In the genomic region with DNA sequence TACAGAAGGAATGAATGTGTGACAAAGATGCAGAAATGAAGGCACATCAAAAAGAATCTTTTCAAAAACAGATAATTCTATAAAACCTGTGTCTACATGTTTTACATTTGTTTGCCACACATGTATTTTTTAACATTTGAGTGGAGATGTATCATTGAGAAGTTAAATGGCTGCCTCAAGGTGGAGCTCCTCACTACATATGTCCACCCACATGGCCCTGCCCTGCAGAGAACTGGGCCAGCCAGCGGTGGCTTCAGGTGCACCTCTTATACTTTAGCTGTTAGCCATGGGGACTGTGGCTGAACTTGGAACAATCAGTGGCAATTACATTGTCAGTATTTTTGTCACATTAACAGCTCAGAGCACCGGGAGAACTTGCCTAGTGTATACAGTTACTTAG, we compare ENCODE assay signal across 22 mouse cellular contexts.
DNase-seq lines count a peak whose midpoint lies in the region; ATAC-seq and TF ChIP-seq lines count a peak whose summit lies in the region.
"Had no signal": no experiment of that assay in that cellular context is flagged by ENCODE, and none has a peak within 500 bp of the region (broad histone marks: within the 10 kb centered on the region; RNA-seq: fewer than 3 reads in every experiment).

No protein-coding gene starts in this region.

- H3K36me3 ChIP-seq in hindbrain, postnatal 0 days (ENCODE audit: insufficient read depth, low read length) = peaks cover 15% of the 10 kb centered on the region
- peaks cover 9% of the 10 kb centered on the region; the same call in 1 of the 2 replicates for H3K36me3 ChIP-seq in hindbrain, embryonic 10.5 days

- H3K4me3 ChIP-seq in hindbrain, postnatal 0 days (ENCODE audit: low read length) = no peak overlapping the region
- H3K4me3 ChIP-seq in hindbrain, embryonic 10.5 days = no peak overlapping the region
- H3K4me3 ChIP-seq in left cerebral cortex, adult 2 months = no peak overlapping the region
- H3K4me3 ChIP-seq: embryonic facial prominence, embryonic 13.5 days; forebrain, embryonic 12.5 days; gastrocnemius, adult 2 months; heart, embryonic 13.5 days had no signal

- intact Hi-C loops in left cerebral cortex, adult 2 months (cut with DNase I) = no loop called here

- WGBS in hindbrain, postnatal 0 days = 68% methylated on average over 2 of the region's 2 CpGs
- WGBS in hindbrain, embryonic 10.5 days = 79% methylated on average over 2 of the region's 2 CpGs

- no peak overlapping the region for H3K9ac ChIP-seq in hindbrain, postnatal 0 days (replicated peaks; ENCODE audit: low read length)
- H3K9ac ChIP-seq: embryonic facial prominence, embryonic 13.5 days; forebrain, embryonic 12.5 days; heart, embryonic 13.5 days; hindbrain, embryonic 14.5 days had no signal

- H3K4me2 ChIP-seq in hindbrain, postnatal 0 days (ENCODE audit: low read depth, low read length) = no peak overlapping the region
- H3K4me2 ChIP-seq: embryonic facial prominence, embryonic 13.5 days; forebrain, embryonic 12.5 days; heart, embryonic 13.5 days; hindbrain, embryonic 14.5 days had no signal

- ATAC-seq in hindbrain, postnatal 0 days = no peak
- ATAC-seq: activated CD4-positive, CD25-positive, alpha-beta regulatory T cell, adult 4 months; CD4-positive, CD25-positive, alpha-beta regulatory T cell, adult 4 months; inflammation-experienced regulatory T-cells, adult 6 months had no signal

- H3K27me3 ChIP-seq in hindbrain, postnatal 0 days (ENCODE audit: insufficient read depth, low read length) = no peaks in the 10 kb centered on the region
- no peaks in the 10 kb centered on the region for H3K27me3 ChIP-seq in hindbrain, embryonic 10.5 days (ENCODE audit: insufficient read depth, poor library complexity, severe bottlenecking)
- H3K27me3 ChIP-seq: embryonic facial prominence, embryonic 13.5 days; forebrain, embryonic 12.5 days; heart, embryonic 13.5 days had no signal

- DNase-seq in embryo, embryonic 11 days = peak; percentile 6
- no peak for DNase-seq in embryo, embryonic 10 days (ENCODE audit: low spot score)
- DNase-seq in hindbrain, postnatal 0 days (ENCODE audit: low spot score) = no peak
- no peak for DNase-seq in hindbrain, embryonic 10.5 days (ENCODE audit: low spot score)
- no peak for DNase-seq in left cerebral cortex, adult 2 months (ENCODE audit: extremely low spot score in 1 of 2, low spot score in 2 of 2)
- no peak for DNase-seq in left cerebral cortex, adult 8-10 months (ENCODE audit: low spot score in 2 of 2)
- peak; percentile 26 for DNase-seq in brain, adult 2 months (ENCODE audit: low read depth, low spot score)
- no peak for DNase-seq in cerebellum, adult 9-11 months
- DNase-seq: adrenal gland, postnatal 25 days; B cell, adult 2 months; cerebellum, adult 2 months; cerebellum, postnatal 14 days; gastrocnemius, adult 2 months; gastrocnemius, postnatal 25 days; heart, postnatal 4 days had no signal

- no peak overlapping the region for H3K27ac ChIP-seq in hindbrain, postnatal 0 days
- H3K27ac ChIP-seq in hindbrain, embryonic 10.5 days = no peak overlapping the region
- H3K27ac ChIP-seq in left cerebral cortex, adult 2 months = no peak overlapping the region
- H3K27ac ChIP-seq: forebrain, embryonic 12.5 days; gastrocnemius, adult 2 months; heart, embryonic 13.5 days; hindbrain, embryonic 14.5 days had no signal

- 0 out of 2 replicates have a peak, but pooled peaks have one; percentile 6 for TF ChIP-seq CTCF in hindbrain, postnatal 0 days (IDR thresholded peaks at IDR 0.05; ENCODE audit: low read depth)
- TF ChIP-seq CTCF in left cerebral cortex, adult 2 months (IDR thresholded peaks at IDR 0.05) = peak; percentile 8

- no peaks in the 10 kb centered on the region for H3K9me3 ChIP-seq in hindbrain, postnatal 0 days (ENCODE audit: low read length)
- no peaks in the 10 kb centered on the region for H3K9me3 ChIP-seq in hindbrain, embryonic 10.5 days
- H3K9me3 ChIP-seq: embryonic facial prominence, embryonic 13.5 days; forebrain, embryonic 12.5 days; heart, embryonic 13.5 days had no signal

- no peaks in the 10 kb centered on the region for H3K4me1 ChIP-seq in hindbrain, postnatal 0 days (ENCODE audit: insufficient read depth, low read length)
- no peaks in the 10 kb centered on the region for H3K4me1 ChIP-seq in hindbrain, embryonic 10.5 days (replicated peaks)
- H3K4me1 ChIP-seq: forebrain, embryonic 12.5 days; heart, embryonic 13.5 days had no signal

Comparison
In these comparisons a context has a peak if more than half of its experiments do, and no peak if none do; other contexts are left out.
1. DNase-seq: peak in embryo, embryonic 11 days (single experiment) and brain, adult 2 months (single experiment); none in embryo, embryonic 10 days (single experiment), hindbrain, postnatal 0 days (single experiment), hindbrain, embryonic 10.5 days (single experiment), left cerebral cortex, adult 2 months (0 of 2), left cerebral cortex, adult 8-10 months (0 of 2) and cerebellum, adult 9-11 months (single experiment).